Mouse (Mus musculus) olfactory bulb, adult 2 months (tissue): ENCODE results near the gene Rc3h1.

ENCODE experiments used
- CTCF ChIP-seq: fragments of 200-500 bp; IDR thresholded peaks from 2 replicates; pipeline ENCODE4 v1.5.1; 2012; ENCODE audit warnings: low read depth, mild to moderate bottlenecking, low read length, moderate library complexity; ENCODE audit not compliant: insufficient read depth
- POLR2A ChIP-seq: fragments of 200-500 bp; IDR thresholded peaks from 2 replicates; pipeline ENCODE4 v1.6.1; 2012; ENCODE audit warnings: mild to moderate bottlenecking, low read depth, low read length, moderate library complexity; ENCODE audit not compliant: insufficient read depth

- TF ChIP-seq CTCF, result no peak
- no peak for TF ChIP-seq POLR2A
Observed at GRCm38 (mm10) chr1:160967268-160967667, 61.0 kb downstream of the Rc3h1 start.
